Comparison of ENCODE assay signal across 33 mouse cellular contexts in genomic region chr5:147358481-147358880, GRCm38 (mm10). TPM values are rescaled to one million over a fixed set of nuclear protein-coding genes. Genes with fewer than 3 reads are reported as not detected.
A peak's percentile ranks its signal among the peaks of the same experiment; 100 is the strongest.
DNase-seq lines count a peak whose midpoint lies in the region; ATAC-seq and TF ChIP-seq lines count a peak whose summit lies in the region.
"Had no signal": no experiment of that assay in that cellular context is flagged by ENCODE, and none has a peak within 500 bp of the region (broad histone marks: within the 10 kb centered on the region; RNA-seq: fewer than 3 reads in every experiment).

No protein-coding gene starts in this region.

- no peak for TF ChIP-seq EP300 in heart, postnatal 0 days (IDR thresholded peaks at IDR 0.05; ENCODE audit: low read depth)

- no peak for DNase-seq in heart, postnatal 0 days (ENCODE audit: low spot score)
- no peak for DNase-seq in heart, postnatal 4 days
- DNase-seq in thymus, postnatal 0 days (ENCODE audit: low spot score) = peak; percentile 70
- DNase-seq in thymus, postnatal 25 days = peak; percentile 45
- no peak for DNase-seq in B cell, adult 2 months
- DNase-seq in neural tube, embryonic 10.5 days (ENCODE audit: extremely low spot score, low spot score) = no peak
- DNase-seq: adrenal gland, adult 8-10 months; adrenal gland, postnatal 25 days; cerebellum, adult 11-12 months; cerebellum, adult 8-10 months; cerebellum, postnatal 10 days; cerebellum, postnatal 36 days; embryo, embryonic 11 days; gastrocnemius, postnatal 10 days; gastrocnemius, postnatal 36 days; heart, postnatal 10 days; heart, postnatal 36 days had no signal

- no peak for ATAC-seq in heart, postnatal 0 days (ENCODE audit: insufficient read depth, low read depth)
- ATAC-seq: activated CD4-positive, CD25-positive, alpha-beta regulatory T cell, adult 4 months; forebrain, embryonic 15.5 days; hindbrain, postnatal 0 days; inflammation-experienced regulatory T-cells, adult 6 months had no signal

- 82% methylated on average over 11 of the region's 11 CpGs for WGBS in heart, postnatal 0 days

- no peaks in the 10 kb centered on the region for H3K36me3 ChIP-seq in heart, postnatal 0 days (replicated peaks; ENCODE audit: control insufficient read depth, insufficient read depth, low read length)
- H3K36me3 ChIP-seq: embryonic facial prominence, embryonic 10.5 days; embryonic facial prominence, embryonic 13.5 days; forebrain, embryonic 12.5 days; forebrain, embryonic 15.5 days had no signal

- H3K27me3 ChIP-seq in heart, postnatal 0 days (ENCODE audit: control insufficient read depth, insufficient read depth, low read length) = no peaks in the 10 kb centered on the region
- H3K27me3 ChIP-seq: embryonic facial prominence, embryonic 13.5 days; forebrain, embryonic 12.5 days; forebrain, embryonic 15.5 days had no signal

- peak overlapping the region; percentile 4; the same call in 1 of the 2 replicates for H3K27ac ChIP-seq in heart, postnatal 0 days (ENCODE audit: low read depth)
- H3K27ac ChIP-seq: embryonic facial prominence, embryonic 10.5 days; embryonic facial prominence, embryonic 13.5 days; forebrain, embryonic 12.5 days; forebrain, embryonic 15.5 days; hindbrain, embryonic 14.5 days; hindbrain, postnatal 0 days had no signal

- no peak overlapping the region for H3K4me3 ChIP-seq in heart, postnatal 0 days (ENCODE audit: low read depth, low read length)
- H3K4me3 ChIP-seq: embryonic facial prominence, embryonic 10.5 days; embryonic facial prominence, embryonic 13.5 days; erythroblast, embryonic 14.5 days; forebrain, embryonic 12.5 days; forebrain, embryonic 15.5 days had no signal

- no peak for TF ChIP-seq CTCF in heart, postnatal 0 days (IDR thresholded peaks at IDR 0.05; ENCODE audit: low read depth)

- no peaks in the 10 kb centered on the region for H3K9me3 ChIP-seq in heart, postnatal 0 days (replicated peaks; ENCODE audit: control insufficient read depth, low read length)
- H3K9me3 ChIP-seq: embryonic facial prominence, embryonic 10.5 days; embryonic facial prominence, embryonic 13.5 days; forebrain, embryonic 12.5 days; forebrain, embryonic 15.5 days had no signal

- no peaks in the 10 kb centered on the region for H3K4me1 ChIP-seq in heart, postnatal 0 days (ENCODE audit: control insufficient read depth, insufficient read depth)
- H3K4me1 ChIP-seq: embryonic facial prominence, embryonic 13.5 days; forebrain, embryonic 12.5 days; forebrain, embryonic 15.5 days had no signal

- H3K4me2 ChIP-seq in heart, postnatal 0 days (ENCODE audit: low read depth, low read length) = no peak overlapping the region
- H3K4me2 ChIP-seq: embryonic facial prominence, embryonic 13.5 days; forebrain, embryonic 12.5 days; forebrain, embryonic 15.5 days; hindbrain, embryonic 14.5 days had no signal

- no peak overlapping the region for H3K9ac ChIP-seq in heart, postnatal 0 days (replicated peaks; ENCODE audit: low read depth, low read length)
- H3K9ac ChIP-seq: embryonic facial prominence, embryonic 13.5 days; forebrain, embryonic 12.5 days; forebrain, embryonic 15.5 days; hindbrain, embryonic 14.5 days had no signal

RNA-seq across cellular contexts. Expression of gene Urad, which starts 36.2 kb away (rescaled TPM):
- not detected in 2 replicates for total RNA-seq in heart, postnatal 0 days (2014; rRNA removed; ENCODE audit: low replicate concordance)
- not detected in 2 replicates for polyA plus RNA-seq in heart, postnatal 0 days (2015; fragmentation: Nextera tagmentation; extraction: Ambion mirVana)
- total RNA-seq in heart, postnatal 4 days (2021) = not detected
- not detected in 2 replicates for polyA plus RNA-seq in thymus, postnatal 0 days (2015; fragmentation: Nextera tagmentation; extraction: Ambion mirVana)
- total RNA-seq: ES-E14; gastrocnemius, adult 18-20 months; gastrocnemius, postnatal 10 days; gastrocnemius, postnatal 36 days; granulocyte monocyte progenitor cell, adult 5-6 weeks; heart, postnatal 10 days; heart, postnatal 36 days; hindbrain, postnatal 0 days had no signal
- polyA plus RNA-seq: activated CD4-positive, CD25-positive, alpha-beta regulatory T cell, adult 4 months; brain, embryonic 14.5 days; cortical plate, adult 2 months; embryonic facial prominence, embryonic 10.5 days; embryonic facial prominence, embryonic 13.5 days; erythroblast, embryonic 14.5 days; forebrain, embryonic 12.5 days; forebrain, embryonic 15.5 days; heart, embryonic 14.5 days; hindbrain, embryonic 11.5 days; hindbrain, embryonic 14.5 days; hindbrain, postnatal 0 days; inflammation-experienced regulatory T-cells, adult 6 months had no signal

RNA-seq across cellular contexts. Expression of gene Flt3, which starts 41.8 kb away (rescaled TPM):
- total RNA-seq in heart, postnatal 0 days (2014; rRNA removed; ENCODE audit: low replicate concordance) = not detected in 2 replicates
- polyA plus RNA-seq in heart, postnatal 0 days (2015; fragmentation: Nextera tagmentation; extraction: Ambion mirVana) = 0.05 TPM in 1 of 2 replicates, not detected in the other
- total RNA-seq in heart, postnatal 4 days (2021) = not detected
- polyA plus RNA-seq in thymus, postnatal 0 days (2015; fragmentation: Nextera tagmentation; extraction: Ambion mirVana) = 2.6 and 3.1 TPM in 2 replicates
- total RNA-seq: adrenal gland, postnatal 25 days had no signal
- polyA plus RNA-seq: heart, embryonic 14.5 days had no signal

RNA-seq across cellular contexts. Expression of gene Cdx2, which starts 51.4 kb away (rescaled TPM):
- not detected in 2 replicates for total RNA-seq in heart, postnatal 0 days (2014; rRNA removed; ENCODE audit: low replicate concordance)
- not detected in 2 replicates for polyA plus RNA-seq in heart, postnatal 0 days (2015; fragmentation: Nextera tagmentation; extraction: Ambion mirVana)
- not detected for total RNA-seq in heart, postnatal 4 days (2021)
- 0.13 TPM in 1 of 2 replicates, not detected in the other for polyA plus RNA-seq in thymus, postnatal 0 days (2015; fragmentation: Nextera tagmentation; extraction: Ambion mirVana)
- total RNA-seq: adrenal gland, adult 8-10 months; adrenal gland, postnatal 25 days; gastrocnemius, adult 18-20 months; gastrocnemius, postnatal 10 days; gastrocnemius, postnatal 36 days; granulocyte monocyte progenitor cell, adult 5-6 weeks; heart, postnatal 10 days; heart, postnatal 36 days; hindbrain, postnatal 0 days had no signal
- polyA plus RNA-seq: activated CD4-positive, CD25-positive, alpha-beta regulatory T cell, adult 4 months; brain, embryonic 14.5 days; cortical plate, adult 2 months; embryonic facial prominence, embryonic 10.5 days; embryonic facial prominence, embryonic 13.5 days; forebrain, embryonic 12.5 days; forebrain, embryonic 15.5 days; heart, embryonic 14.5 days; hindbrain, embryonic 11.5 days; hindbrain, embryonic 14.5 days; hindbrain, postnatal 0 days; inflammation-experienced regulatory T-cells, adult 6 months had no signal

Comparison
In these comparisons a context has a peak if more than half of its experiments do, and no peak if none do; other contexts are left out.
1. DNase-seq: peak in thymus, postnatal 0 days (single experiment) and thymus, postnatal 25 days (single experiment); none in heart, postnatal 0 days (single experiment), heart, postnatal 4 days (single experiment), B cell, adult 2 months (0 of 2) and neural tube, embryonic 10.5 days (single experiment).